Mouse (Mus musculus) embryo, embryonic 10.5 days (tissue): Measurements from ENCODE around the gene Itgb2l.

ENCODE experiments used
- DNase-seq: peaks from one replicate; pipeline ENCODE4 v3.0.0-alpha.2; 2015; ENCODE audit warnings: low spot score

Itgb2l gene

DNA sequence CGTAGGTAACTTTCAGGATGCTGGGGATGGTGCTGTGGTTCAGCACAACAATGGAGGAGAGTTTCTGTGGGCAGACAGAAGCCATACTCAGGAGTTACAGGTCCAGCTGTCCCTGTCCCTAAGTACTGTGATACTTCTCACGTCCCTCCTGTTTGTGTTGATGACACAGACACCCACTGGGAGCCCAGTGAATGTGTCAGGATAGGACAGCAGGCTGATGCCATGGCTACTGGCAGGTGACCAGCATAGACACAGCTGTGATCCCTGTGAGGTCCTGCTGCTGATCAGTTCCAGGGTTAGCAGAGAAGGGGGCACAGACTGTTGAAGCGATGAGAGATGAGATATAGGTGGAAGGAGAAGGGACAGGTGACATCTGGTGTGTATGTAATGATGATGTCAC lies 14.4 kb downstream of the Itgb2l start:
- no peak for DNase-seq

DNA sequence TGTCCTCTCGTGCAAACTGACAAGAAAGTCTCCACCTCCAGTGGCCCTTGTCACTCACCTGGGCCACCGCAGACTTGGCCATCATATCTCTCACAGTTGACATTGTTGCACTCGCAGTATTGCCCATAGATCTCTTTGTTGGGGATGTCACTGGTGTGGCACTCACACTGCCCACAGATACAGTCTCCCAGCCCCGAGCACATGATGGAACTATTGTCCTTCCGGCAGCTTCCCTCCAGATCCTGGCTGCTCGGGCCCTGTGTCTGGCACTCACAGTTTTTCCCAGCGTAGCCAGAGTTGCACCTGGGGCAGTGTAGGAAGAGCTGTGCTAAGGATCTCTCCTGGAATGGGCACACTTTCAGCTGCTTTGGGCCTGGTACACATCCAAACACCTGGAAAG lies 16.7 kb downstream of the Itgb2l start:
- DNase-seq: no peak

DNA sequence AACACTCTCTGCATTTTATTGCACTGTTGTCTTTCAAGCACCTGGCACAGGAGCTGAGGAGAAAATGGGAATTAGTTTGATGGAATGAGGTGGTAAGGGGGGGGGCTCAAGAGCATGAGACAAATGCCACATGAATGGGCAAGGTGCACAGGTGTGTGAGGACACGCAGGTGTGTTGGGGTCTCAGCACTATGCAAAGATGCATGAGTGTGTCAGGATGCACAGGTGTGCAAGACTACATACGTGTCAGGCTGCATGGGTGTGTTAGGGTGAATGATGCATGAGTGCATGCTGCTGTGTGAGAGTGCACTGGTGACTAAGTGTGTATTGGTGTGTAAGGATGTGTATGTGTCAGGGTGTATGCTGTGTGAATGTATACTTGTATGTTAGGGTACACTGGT lies 18.4 kb downstream of the Itgb2l start:
- DNase-seq: no peak

DNA sequence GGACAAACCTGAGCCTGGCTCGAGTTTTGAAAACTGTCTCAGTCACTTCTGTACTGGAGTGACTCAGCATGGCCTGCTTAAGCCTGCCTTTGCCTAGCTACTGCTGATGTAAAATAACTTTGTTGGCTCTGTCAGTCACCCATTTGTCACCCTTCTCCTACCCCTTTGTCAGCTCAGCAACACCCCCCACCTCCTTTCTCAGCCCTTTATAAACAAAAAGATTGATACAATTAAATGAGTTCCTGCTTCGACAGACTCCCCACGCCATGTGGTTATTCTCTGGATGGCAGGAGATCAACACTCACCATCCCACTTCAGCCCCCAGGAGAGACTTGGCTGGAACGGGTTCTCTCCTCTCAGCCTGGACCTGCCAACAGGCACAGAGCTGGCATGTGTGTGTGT lies 35.4 kb downstream of the Itgb2l start:
- peak; percentile 14 for DNase-seq

DNA sequence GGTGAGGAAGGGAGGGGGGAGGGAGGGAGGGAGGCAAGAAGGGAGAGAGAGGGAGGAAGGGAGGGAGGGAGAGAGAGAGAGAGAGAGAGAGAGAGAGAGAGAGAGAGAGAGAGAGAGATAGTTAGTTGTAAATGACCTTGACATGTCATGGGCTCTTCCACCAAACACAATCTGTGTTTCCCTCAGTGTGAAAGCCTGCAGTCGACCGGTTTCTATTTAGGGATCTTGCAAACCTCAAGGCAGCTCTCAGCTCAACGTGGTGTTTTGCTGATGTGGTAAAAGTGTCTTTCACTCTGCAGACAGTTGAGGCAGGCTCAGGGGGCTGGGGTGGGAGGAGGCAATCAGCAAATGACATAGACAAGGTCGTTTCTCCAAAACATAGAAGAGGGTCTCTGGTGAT lies 37.1 kb downstream of the Itgb2l start:
- no peak for DNase-seq

DNA sequence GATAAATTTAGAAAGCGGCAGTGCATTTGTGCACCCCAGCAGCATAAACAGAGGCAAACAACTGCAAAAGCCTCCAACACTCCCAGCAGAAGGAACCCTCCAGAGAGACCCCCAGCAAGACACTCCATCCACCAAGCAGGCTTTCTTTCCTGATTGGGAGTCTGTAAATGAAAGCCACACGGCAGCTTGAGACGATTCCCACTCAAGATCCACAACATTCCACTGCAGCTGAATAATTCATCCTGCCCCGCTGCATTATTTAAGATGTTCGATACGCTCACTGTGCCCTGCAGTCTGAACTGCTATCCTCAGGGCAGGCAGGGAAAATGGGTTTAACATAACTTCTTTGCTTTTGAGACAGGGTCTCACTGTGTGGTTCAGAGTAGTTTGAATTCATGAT lies 41.1 kb downstream of the Itgb2l start:
- no peak for DNase-seq

DNA sequence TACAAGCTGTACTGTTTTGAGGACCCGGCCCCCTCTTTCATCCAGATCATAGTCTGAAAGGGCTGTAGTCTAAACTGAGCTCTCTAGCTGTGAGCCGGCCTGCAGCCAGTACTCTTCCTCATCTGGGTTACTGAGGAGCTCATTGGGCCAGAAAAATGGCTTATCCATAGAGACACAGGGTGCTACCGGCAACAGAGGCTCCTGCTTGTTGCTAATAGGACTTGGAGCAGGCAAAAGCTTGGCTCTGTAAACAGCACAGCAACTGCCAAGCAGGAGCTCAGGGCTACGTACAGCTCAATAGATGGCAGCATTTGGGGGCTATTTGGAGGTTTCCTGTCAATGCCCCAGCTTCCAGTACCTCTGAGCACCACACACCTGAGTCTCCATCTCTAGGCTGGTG lies 43.4 kb downstream of the Itgb2l start:
- DNase-seq: no peak

DNA sequence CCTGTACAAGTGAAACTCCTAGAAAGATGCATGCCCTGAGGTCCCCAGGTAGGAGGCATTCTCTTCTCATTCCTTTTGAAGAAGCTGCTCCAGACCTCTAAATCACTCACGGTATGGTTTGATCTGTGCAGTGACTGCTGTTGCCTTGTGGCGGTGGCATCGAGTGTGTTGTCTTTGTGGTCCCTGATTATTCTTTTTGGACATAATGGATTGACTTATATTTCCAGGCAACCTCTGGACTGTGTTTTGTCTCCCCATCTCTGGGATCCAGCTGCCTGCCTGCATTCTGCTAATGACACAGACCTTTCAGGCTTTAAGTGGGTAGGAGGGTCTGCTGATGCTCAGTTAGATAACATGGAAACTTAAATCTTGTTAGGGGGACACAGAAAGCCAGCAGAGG lies 44.6 kb downstream of the Itgb2l start:
- no peak for DNase-seq

DNA sequence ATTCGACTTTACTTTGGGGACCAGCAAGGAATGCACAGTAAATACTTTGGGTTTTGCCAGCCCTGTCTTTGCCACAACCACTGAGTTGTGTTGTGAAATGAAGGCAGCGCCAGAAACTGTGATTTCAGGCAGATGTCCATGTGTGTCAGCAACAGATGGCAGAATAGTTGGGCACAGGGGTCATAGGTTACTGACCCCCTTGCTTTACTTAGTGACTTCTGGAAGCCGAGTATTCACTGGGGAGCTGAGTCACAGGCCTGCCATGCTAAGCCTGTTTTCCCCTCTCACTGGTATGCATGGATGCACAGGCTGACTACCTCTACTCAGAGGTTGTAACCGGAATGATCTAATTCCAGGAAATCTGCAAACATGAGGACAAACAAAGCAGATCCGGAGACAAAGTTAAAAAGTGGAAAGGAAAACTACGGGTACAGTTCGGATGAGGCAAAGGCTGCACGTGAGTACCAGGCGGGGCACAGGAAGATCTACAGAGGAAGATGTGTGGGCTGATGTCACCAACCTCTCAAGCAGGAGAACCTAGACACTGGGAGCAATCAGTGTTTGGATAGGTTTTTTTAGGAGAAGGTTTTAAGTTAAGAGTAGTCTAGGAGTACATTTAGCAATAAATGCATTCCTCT lies 47.3 kb downstream of the Itgb2l start:
- DNase-seq: peak; percentile 55

DNA sequence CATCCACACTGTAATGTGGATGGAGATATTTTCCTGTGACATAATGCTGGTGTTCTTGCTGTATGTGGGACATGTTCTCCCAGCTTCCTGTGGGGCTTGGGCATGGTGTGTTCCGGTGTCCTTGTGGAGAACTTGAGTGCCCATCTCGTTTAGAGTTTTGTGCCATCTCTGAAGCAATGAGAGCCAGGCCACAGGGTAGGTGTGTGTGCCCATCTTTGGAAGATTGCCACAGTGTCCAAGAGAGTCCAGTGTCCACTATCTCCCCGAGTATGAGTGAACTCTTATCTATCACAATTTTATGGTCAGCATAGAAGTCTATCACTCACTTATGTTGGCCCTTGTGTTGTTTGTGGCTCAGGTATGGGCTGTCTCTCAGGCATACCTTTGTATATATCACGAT lies 47.9 kb downstream of the Itgb2l start:
- DNase-seq: no peak

DNA sequence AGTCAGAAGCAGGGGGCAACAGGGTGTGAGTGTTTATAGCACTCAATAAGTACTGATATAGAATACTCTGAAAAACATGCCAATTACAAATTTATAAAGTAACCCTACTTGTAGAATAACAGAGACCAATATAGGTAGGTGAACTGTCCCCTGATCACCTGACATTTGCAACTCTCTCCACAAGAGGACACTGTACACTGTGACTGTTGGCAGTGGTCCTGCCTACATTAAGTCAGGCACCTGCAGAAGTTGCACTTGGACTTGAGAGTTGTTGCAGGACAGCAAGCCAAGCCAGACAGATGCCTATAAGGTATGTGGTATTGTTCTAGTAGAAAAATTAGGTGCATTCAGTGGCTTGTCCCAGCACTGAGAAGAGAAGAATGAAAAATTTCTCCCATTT lies 52.3 kb downstream of the Itgb2l start:
- no peak for DNase-seq

DNA sequence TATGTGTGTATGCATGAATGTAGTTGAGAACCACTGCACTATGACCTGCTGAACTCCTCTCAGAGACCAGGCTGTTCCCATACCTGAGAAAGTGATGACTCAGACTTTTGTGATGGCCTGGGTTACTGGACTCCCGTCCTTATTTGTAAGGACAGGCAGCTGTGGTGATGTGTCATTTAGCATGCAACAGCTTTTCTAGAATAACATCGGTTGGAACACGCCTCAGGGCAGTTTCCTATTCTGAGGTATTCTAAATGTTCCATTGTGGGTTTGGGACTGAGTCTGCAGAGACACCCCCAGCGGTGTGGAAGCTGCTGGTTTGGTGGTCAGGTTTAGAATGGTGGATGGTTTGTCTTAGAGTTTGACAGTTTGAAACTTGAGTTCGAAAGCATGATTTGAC lies 54.9 kb downstream of the Itgb2l start:
- DNase-seq: no peak

DNA sequence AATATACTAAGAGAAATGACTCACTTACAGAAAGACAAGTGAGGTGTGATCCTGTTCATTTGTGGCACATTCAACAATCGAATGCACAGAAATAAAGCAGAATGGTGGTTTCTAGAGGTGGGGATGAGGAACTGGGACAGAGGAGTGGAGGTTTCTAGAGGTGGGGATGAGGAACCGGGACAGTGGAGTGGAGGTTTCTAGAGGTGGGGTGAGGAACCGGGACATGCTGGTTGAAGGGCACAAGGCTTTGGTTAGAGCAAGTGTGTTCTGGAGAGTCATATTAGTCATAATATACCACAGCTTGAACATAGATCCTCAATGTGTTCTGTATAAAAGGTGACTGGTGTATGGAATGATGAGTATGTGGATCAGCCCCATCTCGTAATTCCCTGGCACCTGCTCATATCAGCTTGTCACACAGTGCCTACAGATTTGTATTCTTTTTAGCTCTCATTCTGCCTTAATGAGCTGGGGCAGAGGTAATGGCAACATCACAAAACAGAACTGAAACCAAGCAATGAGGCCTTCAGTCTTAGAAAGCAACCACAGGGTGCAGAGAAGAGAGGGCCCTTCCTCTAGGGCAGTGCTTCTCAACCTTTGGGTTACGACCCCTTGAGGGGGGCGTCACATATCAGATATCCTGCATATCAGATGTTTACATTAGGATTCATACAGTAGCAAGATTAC lies 55.6 kb downstream of the Itgb2l start:
- no peak for DNase-seq

DNA sequence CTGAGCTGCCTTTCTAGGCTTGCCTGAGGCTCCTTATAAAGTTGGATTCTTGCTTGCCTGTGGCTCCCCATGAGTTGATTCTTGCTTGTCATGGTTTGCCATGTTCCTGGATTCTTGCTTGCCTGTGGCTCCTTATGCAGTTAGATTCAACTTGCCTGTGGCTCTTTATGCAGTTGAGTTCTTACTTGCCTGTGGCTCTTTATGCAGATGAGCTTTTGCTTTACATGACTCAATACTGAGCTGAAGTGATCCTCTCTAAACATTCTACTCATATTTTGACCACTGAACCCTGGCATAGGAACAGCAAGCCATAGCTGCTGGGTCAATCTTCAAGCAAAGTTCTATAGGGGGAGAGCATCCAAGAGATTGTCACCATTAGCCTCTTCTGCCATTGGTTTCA lies 58.7 kb downstream of the Itgb2l start:
- DNase-seq: no peak

DNA sequence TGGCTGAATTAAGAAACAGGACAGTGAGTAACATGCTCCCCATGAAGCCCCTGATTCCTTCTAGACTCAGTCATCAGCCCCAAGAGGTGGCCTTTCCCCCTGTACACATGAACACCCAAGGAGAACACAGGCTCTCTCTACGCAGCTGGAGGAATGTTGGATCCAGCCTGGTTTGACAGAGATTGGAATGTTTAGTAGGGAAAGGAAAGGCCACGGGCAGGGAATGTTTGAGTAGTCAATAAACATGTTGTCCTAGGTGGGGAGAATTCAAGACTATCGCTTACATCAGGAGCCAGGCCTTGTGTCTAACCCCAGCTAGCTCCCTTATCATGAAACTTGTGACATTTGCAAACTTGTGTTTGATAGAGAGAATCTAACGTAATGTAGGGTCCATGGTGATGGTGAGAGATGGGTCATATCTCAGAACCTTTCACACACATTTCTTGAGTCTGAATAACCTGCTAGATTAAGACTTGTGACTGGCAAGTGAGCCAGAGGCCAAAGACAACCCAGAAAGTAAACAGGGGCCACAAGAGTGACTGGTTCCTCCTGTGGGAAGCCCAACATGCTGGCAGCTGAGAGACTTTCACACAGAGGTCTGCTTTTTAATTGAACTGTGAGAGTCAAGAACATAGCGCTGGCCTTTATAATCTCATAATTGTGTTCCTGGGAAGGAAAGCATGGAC lies 60.8 kb downstream of the Itgb2l start:
- no peak for DNase-seq

DNA sequence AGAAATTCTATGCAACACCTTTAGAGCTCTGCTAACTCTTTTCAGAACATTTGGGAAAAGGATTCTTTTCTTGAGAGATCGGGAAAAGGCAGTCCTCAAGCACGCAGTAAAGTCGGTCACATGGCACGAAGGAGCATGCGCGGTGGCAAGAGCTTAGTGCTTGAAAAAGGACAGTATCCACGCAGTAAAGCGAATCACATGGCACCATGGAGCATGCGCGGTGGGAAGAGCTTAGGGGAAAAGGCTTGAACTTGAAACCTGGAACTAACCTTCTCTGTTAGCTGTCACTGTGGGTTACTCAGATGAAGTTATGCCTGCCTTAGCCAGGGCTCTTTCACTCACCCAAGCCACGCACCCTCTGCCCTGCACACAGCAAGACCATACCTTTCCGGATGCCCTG lies 62.0 kb downstream of the Itgb2l start:
- no peak for DNase-seq

DNA sequence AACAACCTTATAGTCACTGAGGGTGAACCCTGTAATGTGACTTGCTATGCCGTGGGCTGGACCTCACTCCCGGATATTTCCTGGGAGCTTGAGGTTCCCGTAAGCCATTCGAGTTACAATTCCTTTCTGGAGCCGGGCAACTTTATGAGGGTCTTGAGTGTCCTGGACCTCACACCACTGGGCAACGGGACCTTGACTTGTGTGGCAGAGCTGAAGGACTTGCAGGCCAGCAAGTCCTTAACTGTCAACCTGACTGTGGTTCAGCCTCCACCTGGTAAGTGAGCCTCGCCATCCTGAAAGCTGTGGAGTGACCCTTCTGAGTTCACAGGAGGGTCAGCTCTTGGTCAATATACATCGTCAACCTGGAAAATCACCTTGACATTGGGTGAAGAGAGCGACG lies 65.3 kb downstream of the Itgb2l start:
- no peak for DNase-seq

DNA sequence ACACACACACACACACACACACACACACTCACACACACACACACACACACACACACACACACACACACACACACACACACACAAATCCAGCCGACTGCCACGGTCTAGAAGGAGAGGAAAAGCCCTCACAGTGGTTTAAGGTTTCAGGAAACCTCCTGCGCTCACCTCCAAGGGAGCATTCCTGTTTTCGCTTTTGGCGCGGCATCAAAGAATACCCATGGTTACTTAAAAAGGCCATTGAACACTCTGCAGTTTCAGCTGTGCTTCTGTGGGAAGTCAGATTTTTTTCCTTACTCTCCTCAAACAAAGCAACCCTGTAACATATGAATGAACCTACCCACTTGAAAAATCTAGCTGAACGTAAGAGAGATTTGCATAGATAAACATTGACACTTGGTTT lies 67.1 kb downstream of the Itgb2l start:
- peak; percentile 68 for DNase-seq

DNA sequence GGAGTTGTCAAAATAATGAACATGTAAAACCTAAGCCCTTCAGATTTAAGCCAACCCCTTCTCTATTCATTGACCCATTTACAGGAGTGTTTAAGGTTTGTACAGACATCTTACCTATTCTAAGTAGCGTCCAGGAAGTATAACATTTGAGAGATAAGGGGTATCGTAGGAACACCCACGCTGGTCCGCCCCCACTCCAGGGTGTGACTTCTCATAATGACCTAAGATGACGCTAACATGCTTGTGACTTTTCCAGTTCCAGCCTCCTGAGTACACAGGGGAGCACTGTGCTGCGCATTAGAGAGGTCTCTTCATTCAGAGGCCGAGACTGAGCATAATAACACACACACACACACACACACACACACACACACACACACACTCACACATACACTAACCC lies 67.9 kb downstream of the Itgb2l start:
- DNase-seq: no peak

DNA sequence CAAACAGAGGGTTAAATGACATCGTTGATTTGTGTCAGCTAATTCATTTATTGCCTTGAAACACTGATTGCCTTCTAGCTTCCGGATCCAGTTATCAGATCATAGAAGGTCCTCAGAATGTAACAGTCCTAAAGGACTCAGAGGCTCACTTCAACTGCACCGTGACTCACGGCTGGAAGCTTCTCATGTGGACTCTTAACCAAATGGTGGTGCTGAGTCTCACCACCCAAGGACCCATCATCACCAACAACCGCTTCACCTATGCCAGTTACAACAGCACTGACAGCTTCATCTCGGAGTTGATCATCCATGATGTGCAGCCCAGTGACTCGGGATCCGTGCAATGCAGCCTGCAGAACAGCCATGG lies 70.7 kb downstream of the Itgb2l start:
- DNase-seq: no peak
